Mouse (Mus musculus): ENCODE measurements at regions not wholly inside any gene's neighbourhood (a gene's known extent, or its start where the extent isn't known, plus 50 kb on each side); places are given as distances from the start of the nearest gene placed in this dataset.
"Not testable (repeated sequence)": the region's sequence is repeated elsewhere in the genome, so short reads cannot be mapped to it uniquely, and the experiment has no call there.

- CTCF ChIA-PET: no interaction called here
Measured at GRCm38 (mm10) chr12:15565941-15566784, 250.6 kb downstream of the Trib2 start.

- CTCF ChIA-PET: no interaction called here
Measured at GRCm38 (mm10) chr12:15562826-15563225, 253.9 kb downstream of the Trib2 start.

- CTCF ChIA-PET: no interaction called here
Measured at GRCm38 (mm10) chr12:15555471-15555870, 261.3 kb downstream of the Trib2 start.

- CTCF ChIA-PET: no interaction called here
Measured at GRCm38 (mm10) chr12:15553681-15554007, 263.1 kb downstream of the Trib2 start.

- CTCF ChIA-PET: no interaction called here
Measured at GRCm38 (mm10) chr12:15552979-15553680, 263.6 kb downstream of the Trib2 start.

GRCm38 (mm10) chr12:15552210-15552609, 264.5 kb downstream of the Trib2 start:
- CTCF ChIA-PET: no interaction called here

GRCm38 (mm10) chr12:15551281-15551900, 265.3 kb downstream of the Trib2 start:
- CTCF ChIA-PET: no interaction called here

GRCm38 (mm10) chr12:15544351-15544750, 272.4 kb downstream of the Trib2 start:
- CTCF ChIA-PET: no interaction called here

- CTCF ChIA-PET: no interaction called here
Measured at GRCm38 (mm10) chr12:15542486-15542885, 274.2 kb downstream of the Trib2 start.

- CTCF ChIA-PET: interaction anchor here (0.7 to 1.3 kb wide), 2 partner anchors 933 to 997 kb away, joined by 3 to 6 read pairs; no protein-coding TSS in a partner anchor
Measured at GRCm38 (mm10) chr12:15536852-15537368, 279.8 kb downstream of the Trib2 start.

- CTCF ChIA-PET: interaction anchor here (0.7 to 1.3 kb wide), 2 partner anchors 934 to 998 kb away, joined by 3 to 6 read pairs; no protein-coding TSS in a partner anchor
Measured at GRCm38 (mm10) chr12:15536247-15536646, 280.5 kb downstream of the Trib2 start.

- CTCF ChIA-PET: interaction anchor here (1.3 kb wide), 1 partner anchor 998 kb away, joined by 6 read pairs; no protein-coding TSS in a partner anchor
Measured at GRCm38 (mm10) chr12:15535822-15536221, 280.9 kb downstream of the Trib2 start.

GRCm38 (mm10) chr12:15520783-15521407, 295.8 kb downstream of the Trib2 start:
- CTCF ChIA-PET: interaction anchor here (0.6 kb wide), 1 partner anchor 50 kb away, joined by 3 read pairs; no protein-coding TSS in a partner anchor

GRCm38 (mm10) chr12:15511994-15512393, 304.7 kb downstream of the Trib2 start:
- CTCF ChIA-PET: no interaction called here

- CTCF ChIA-PET: no interaction called here
Measured at GRCm38 (mm10) chr12:15507576-15507975, 309.1 kb downstream of the Trib2 start.

- CTCF ChIA-PET: no interaction called here
Measured at GRCm38 (mm10) chr12:15493640-15494039, 323.1 kb downstream of the Trib2 start.

GRCm38 (mm10) chr12:15472741-15473140, 344.0 kb downstream of the Trib2 start:
- CTCF ChIA-PET: no interaction called here

GRCm38 (mm10) chr12:15459429-15459828, 357.3 kb downstream of the Trib2 start:
- CTCF ChIA-PET: interaction anchor here (0.6 kb wide), 1 partner anchor 12 kb away, joined by 5 read pairs; no protein-coding TSS in a partner anchor

- CTCF ChIA-PET: not testable (repeated sequence)
Measured at GRCm38 (mm10) chr12:15456369-15456768, 360.4 kb downstream of the Trib2 start.

- CTCF ChIA-PET: no interaction called here
Measured at GRCm38 (mm10) chr12:15455744-15456143, 361.0 kb downstream of the Trib2 start.

GRCm38 (mm10) chr12:15449484-15449883, 367.2 kb downstream of the Trib2 start:
- CTCF ChIA-PET: no interaction called here

Data from spleen, embryonic (tissue).